Mouse (Mus musculus) monocyte, adult 5-6 weeks (primary cell): Measurements from ENCODE around the gene Fam241a. TPM values are rescaled to one million over a fixed set of nuclear protein-coding genes. Genes with fewer than 3 reads are reported as not detected.
A peak's percentile ranks its signal among the peaks of the same experiment; 100 is the strongest.

Experiments used
- ATAC-seq: fragments of 153-309, 156-312 bp; replicated peaks from 2 replicates; pipeline ENCODE4 v1.8.0; 2017; ENCODE audit warnings: mild to moderate bottlenecking; ENCODE audit not compliant: low TSS enrichment, insufficient number of reproducible peaks, severe bottlenecking, poor library complexity, low FRiP score
- total RNA-seq: library from RNA; stranded (forward); fragments of 200-1000, 200-491, 200-594 nt; gene quantifications from 3 replicates; pipeline ENCODE4 v1.2.3, GENCODE M21; 2017

The Fam241a gene
- total RNA-seq = 7.6 to 19.3 TPM (median 16.4 TPM) in 3 replicates

DNA sequence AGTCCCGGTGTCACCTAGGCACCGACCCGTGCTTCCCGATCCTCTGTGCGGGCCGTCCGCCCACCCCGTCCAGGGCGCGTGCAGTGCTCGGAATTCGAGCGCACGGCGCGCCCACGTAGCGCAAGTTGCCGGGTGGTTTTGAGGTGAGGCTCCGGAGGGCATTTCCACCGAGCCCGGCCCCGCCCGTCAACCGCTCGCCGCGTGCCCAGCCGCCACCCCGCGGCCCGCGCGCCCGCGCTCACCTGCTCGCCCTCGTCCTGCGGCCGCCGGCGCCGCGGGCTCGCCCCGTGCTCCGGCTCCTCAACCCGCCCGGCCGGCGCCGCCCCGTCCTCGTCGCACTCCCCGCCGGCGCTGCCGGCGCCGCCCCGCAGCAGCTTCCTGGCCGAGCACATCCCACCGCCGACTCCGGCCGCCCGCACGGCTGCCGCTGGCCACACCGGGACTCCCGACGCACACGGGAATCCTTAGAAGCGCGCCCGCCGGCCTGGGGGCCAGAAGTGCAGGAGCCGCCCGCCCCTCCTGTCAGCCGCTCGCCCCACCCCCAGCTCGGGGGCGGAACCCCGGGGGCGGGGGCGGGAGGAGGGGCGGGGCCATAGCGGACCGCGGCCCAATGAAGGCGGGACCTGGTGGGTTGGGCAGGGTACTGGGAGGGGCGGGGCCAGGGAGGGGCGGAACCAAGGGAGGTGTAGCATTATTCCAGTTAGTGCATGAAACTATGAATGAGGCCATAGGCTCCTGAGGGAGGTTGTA, at the start of gene Fam241a:
Gene Fam241a, minus strand, starts transcription at position 533 of the 750 bp plus-strand sequence.
- peak; percentile 84 for ATAC-seq

GRCm38 (mm10) chr3:127932453-127932852, 36.3 kb upstream of the Fam241a start:
- ATAC-seq = no peak

DNA sequence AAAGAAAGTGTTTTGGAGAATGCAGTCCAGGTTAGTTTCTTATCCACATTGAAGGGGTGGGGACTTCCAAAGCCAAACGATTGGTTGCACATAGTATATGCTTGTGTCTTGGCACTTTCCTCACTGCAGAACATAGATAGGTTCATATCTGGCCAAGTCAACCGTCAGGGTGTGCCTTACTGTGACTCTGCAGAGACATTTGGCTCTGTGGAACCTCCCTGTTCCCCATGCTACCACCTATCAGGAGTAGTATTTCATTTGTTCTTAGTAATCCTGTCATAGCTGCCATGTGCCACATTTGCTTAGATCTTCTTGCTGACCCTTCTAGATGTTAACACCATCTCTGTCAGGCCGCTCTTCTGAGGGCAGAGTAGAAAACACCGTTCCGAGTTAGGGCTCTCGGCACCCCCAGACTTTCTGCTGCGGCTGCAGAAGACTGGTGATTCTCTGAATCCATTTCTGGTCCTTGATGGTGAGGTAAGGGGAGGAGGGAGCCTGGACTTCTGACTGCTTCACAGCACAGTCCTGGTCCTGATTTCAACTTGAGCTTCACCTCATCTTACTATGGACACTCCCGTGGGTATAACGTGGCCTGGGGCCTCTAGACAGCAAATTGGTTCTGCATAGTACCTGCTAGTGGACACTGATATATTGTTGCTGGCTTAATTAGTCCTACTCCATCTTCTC, 34.3 kb upstream of the Fam241a start:
- no peak for ATAC-seq

GRCm38 (mm10) chr3:127929921-127930320, 33.8 kb upstream of the Fam241a start:
- ATAC-seq = no peak

- no peak for ATAC-seq
These were observed 30.6 kb upstream of the Fam241a start for GRCm38 (mm10) chr3:127926635-127927183.

- ATAC-seq = no peak
These were observed 28.3 kb upstream of the Fam241a start for GRCm38 (mm10) chr3:127924464-127924863.

GRCm38 (mm10) chr3:127923183-127923582, 27.1 kb upstream of the Fam241a start:
- no peak for ATAC-seq

- ATAC-seq = no peak
These were observed 26.0 kb upstream of the Fam241a start for GRCm38 (mm10) chr3:127922125-127922524.

GRCm38 (mm10) chr3:127917999-127918661, 22.0 kb upstream of the Fam241a start:
- peak; percentile 95 for ATAC-seq

DNA sequence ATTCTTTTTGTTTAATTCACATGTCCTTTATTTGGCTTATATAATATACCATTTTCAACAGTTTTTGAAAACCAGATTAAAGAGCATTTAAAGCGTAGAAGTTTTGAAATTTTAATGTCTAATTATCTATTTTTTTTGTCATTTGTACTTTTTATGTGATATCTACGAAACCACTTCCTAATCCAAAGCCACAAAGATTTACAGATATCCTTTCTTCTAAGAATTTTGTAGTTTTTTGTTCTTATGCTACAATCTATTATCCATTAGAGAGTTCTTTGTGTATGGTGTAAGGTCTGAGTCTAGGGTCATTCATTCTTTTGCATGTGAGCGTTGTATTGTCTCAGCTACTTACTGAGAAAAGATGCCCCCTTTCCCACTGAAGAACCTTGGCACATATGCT, 21.4 kb upstream of the Fam241a start:
- ATAC-seq = no peak

GRCm38 (mm10) chr3:127915656-127916334, 19.7 kb upstream of the Fam241a start:
- no peak for ATAC-seq

DNA sequence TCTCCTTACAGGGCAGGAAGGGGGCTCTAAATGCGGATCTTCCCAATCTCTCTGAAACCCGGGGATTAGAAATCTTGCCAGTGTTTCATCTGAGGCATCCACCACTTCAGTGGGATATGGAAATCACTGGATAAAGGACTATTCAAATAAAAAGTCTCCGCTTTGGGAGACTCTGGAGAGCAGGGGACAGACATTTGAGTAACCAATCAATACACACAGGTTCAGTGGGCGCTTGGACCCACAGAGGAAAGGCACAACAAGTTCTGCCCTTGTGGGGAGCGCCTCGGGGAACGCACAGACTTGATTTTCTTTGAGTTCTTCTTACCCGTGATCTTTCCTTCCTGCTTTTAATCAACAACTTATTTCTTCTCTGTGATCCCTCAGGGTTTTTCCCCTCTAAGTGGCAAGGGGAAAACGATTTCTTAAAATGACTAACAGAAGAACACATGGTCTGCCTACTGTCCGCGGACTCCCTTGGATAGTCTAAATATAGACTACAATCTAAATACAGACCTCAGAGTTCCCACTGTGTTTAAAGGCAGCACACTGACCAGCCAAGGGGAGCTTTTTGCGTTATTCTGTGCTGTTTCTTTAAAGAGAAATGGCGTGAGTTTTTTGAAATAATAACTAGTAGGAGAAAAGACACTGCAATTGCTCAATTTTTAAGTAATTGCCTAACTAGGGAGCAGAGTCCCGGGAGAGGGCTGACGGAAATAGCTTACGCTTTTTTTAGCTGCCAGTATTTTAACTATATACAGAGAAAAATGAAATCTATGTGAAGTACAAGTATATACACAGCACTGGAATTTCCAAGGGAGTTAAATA, 18.0 kb upstream of the Fam241a start:
- no peak for ATAC-seq

GRCm38 (mm10) chr3:127909941-127910340, 13.8 kb upstream of the Fam241a start:
- ATAC-seq = no peak

DNA sequence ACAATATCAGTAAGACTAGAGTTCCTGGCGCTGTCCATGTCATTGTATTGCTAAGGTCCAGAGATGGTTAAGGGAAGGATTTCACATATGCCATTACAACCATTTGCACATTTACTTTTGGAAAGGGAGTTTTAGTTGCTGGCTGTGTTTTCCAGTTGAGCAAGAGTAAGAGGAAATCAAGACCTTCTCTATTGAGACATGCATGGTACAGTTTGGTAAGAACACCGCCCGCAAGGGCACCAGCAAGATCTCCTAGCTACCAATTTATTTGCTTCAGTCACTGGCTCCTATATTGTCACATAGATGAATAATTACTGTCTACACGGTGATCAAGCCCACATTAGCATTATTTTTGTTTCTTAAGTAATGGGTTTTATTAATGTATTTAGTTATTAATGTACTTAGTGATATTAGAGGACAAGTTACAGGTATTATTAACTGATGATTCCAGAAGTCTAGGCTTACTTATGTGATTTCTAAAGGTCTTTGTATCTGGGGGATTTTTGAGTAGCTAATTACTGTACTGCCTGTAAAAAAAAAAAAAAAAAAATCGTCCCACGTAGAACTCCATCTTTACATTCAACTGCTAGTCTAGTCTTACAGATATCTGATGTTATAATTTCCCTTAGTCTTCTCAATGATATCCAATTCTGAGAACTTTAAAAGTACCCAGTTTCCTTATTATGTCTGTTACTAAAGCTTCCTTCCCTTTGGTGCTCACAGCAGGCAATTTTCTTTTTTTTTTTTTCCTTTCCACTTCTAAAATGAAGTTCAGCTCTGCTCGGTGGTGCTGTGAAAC, 944 bp downstream of the Fam241a start:
- ATAC-seq = peak; percentile 47

DNA sequence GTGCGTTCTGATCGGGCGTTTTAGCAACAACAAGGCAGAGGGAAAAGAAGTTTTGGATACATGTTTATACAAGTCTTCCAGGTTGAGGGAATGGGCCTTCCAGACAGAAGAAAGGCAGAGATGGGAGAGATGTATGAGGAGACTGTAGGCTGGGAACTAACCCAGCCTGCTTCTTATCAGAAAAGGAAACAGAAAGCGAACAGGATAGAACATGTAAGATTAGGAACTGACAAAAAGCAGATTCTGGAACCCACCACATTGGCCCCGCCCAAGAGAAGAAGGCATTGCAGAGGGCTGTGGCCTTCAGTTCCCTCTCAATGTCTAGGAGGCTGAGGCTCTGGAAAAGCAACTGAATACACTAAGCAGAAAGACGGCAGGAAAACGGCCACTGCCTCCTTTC, 2.2 kb downstream of the Fam241a start:
- ATAC-seq = 0 out of 2 replicates have a peak, but pooled peaks have one; percentile 33

GRCm38 (mm10) chr3:127891906-127892305, 4.2 kb downstream of the Fam241a start:
- no peak for ATAC-seq

DNA sequence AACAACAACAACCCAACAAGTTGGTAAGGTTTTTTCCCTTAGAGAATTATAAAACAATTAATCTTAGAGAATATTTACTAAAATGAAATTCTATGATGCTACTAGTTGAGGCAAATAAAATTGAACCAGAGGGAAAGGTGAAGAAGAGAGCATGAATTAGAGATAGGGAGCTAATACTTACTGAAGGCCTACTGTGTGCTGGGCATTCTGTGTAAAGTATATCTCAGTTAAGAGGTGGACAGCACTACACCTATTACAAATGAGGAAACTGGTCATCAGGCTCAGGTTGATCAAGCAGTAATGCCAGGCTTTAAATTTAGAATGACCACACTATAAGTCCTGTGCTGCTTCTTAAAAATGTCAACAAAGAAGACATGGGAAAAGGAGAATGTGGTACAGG, 6.1 kb downstream of the Fam241a start:
- no peak for ATAC-seq
